Mouse (Mus musculus) megakaryocyte, embryonic 14.5 days (primary cell): ENCODE results near the gene Pi4k2a. TPM values are rescaled to one million over a fixed set of nuclear protein-coding genes. Genes with fewer than 3 reads are reported as not detected.

Source experiments
- H3K27me3 ChIP-seq: replicated peaks from 2 replicates; pipeline ENCODE3; 2012; ENCODE audit warnings: inconsistent platforms
- H3K36me3 ChIP-seq: replicated peaks from 2 replicates; pipeline ENCODE3; 2012; ENCODE audit warnings: low read length, inconsistent platforms, mixed read lengths
- H3K4me1 ChIP-seq: 2 replicates; pipeline ENCODE4 v1.6.1; 2012; ENCODE audit warnings: inconsistent platforms
- H3K4me3 ChIP-seq: replicated peaks from 2 replicates; pipeline ENCODE3; 2012; ENCODE audit warnings: moderate library complexity, mild to moderate bottlenecking, inconsistent platforms
- H3K9me3 ChIP-seq: 2 replicates; pipeline ENCODE4 v1.6.1; 2012; ENCODE audit warnings: inconsistent platforms
- FLI1 ChIP-seq: IDR thresholded peaks from 2 replicates; pipeline ENCODE4 v1.6.1; 2012; ENCODE audit warnings: low read length, inconsistent platforms, mixed read lengths
- GATA1 ChIP-seq: IDR thresholded peaks from 3 replicates; pipeline ENCODE4 v1.6.1; 2012; ENCODE audit warnings: mixed read lengths, low read length, inconsistent platforms, borderline replicate concordance
- polyA plus RNA-seq: library from polyadenylated mRNA; stranded (reverse); fragments of >175 nt; gene quantifications from 2 replicates; pipeline ENCODE4 v1.2.3, GENCODE M21; 2012; ENCODE audit warnings: low replicate concordance; ENCODE audit not compliant: insufficient read depth

Gene Pi4k2a
- polyA plus RNA-seq, 1 experiment, result 14.6 TPM

DNA sequence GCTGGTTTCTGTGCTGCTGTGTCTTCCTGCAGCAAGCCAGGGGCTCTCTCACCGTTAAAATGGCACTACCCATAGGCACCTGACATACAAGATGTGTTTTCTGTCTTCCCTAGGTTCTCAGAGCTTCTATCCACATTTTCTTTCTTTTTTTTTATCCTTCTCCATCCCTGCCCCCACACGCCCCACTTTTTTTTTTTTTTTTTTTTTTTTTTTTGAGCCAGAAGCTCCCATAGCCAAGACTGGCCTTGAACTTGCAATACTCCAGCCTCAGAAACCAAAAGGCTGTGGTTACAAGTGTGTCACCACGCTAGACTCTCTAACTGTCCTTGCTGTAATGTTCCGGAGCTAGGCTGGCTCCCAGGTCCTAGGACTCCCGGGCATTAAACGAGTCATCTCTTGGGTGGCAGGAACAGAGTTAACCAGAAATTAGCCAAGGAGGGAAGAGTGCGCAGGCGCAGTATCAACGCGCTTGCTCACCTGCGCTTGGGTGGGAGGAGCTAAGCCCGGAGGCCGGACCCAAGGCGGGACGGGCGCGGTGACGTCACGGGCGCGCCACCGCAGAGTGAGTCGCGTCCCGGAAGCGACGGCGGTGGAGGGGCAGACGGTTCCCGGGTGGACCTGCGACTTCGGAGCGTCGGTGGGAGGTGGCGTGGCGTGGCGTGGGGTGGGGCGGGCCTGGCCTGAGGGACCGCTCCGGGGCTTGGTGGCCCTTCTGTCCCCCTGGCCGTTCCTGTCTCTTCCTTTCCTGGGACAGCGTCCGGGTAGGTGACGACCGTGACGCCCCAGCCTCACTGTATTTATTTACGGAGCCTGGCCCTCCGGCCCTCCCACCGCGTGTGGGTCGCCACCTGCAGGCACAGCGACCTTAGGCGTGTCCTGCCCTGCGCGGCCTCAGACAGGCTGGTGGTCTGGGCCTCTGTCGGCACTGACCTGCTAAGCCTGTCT is 80.0 kb downstream of the Pi4k2a start:
- H3K4me3 ChIP-seq, result peak overlapping the region; percentile 99
- peaks cover 20% of the 10 kb centered on the region for H3K36me3 ChIP-seq
- H3K4me1 ChIP-seq, result peaks cover 73% of the 10 kb centered on the region
- no peaks in the 10 kb centered on the region for H3K9me3 ChIP-seq
- H3K27me3 ChIP-seq, result peaks cover 12% of the 10 kb centered on the region
- TF ChIP-seq FLI1, result no peak
- no peak for TF ChIP-seq GATA1

Other genes with a start within 250 kb of the Pi4k2a start
- gene Frat2, start 242.3 kb upstream of the Pi4k2a start, polyA plus RNA-seq, result 16.8 and 19.5 TPM in 2 replicates
- gene Rrp12, start 194.3 kb upstream of the Pi4k2a start, polyA plus RNA-seq, result 8.9 and 14.4 TPM in 2 replicates
- gene Pgam1, start 178.5 kb upstream of the Pi4k2a start, polyA plus RNA-seq, result 654 and 1,266 TPM in 2 replicates
- 5.4 and 13.5 TPM in 2 replicates for gene Exosc1, start 157.0 kb upstream of the Pi4k2a start, polyA plus RNA-seq
- gene Zdhhc16, start 157.0 kb upstream of the Pi4k2a start, polyA plus RNA-seq, result 18.8 and 25.3 TPM in 2 replicates
- 6.0 and 14.4 TPM in 2 replicates for gene Mms19, start 109.3 kb upstream of the Pi4k2a start, polyA plus RNA-seq
- 23.1 and 46.7 TPM in 2 replicates for gene Ubtd1, start 108.7 kb upstream of the Pi4k2a start, polyA plus RNA-seq
- gene Ankrd2, start 54.5 kb upstream of the Pi4k2a start, polyA plus RNA-seq, result not detected in 2 replicates
- 0.93 TPM in 1 of 2 replicates, not detected in the other for gene Hoga1, start 44.9 kb upstream of the Pi4k2a start, polyA plus RNA-seq
- gene 4933411K16Rik, start 38.2 kb upstream of the Pi4k2a start, polyA plus RNA-seq, result not detected in 2 replicates
- gene Morn4, start 4.1 kb upstream of the Pi4k2a start, polyA plus RNA-seq, result 2.0 TPM in 1 of 2 replicates, not detected in the other
- 15.5 and 38.7 TPM in 2 replicates for gene Avpi1, start 38.6 kb downstream of the Pi4k2a start, polyA plus RNA-seq
- gene Marveld1, start 56.9 kb downstream of the Pi4k2a start, polyA plus RNA-seq, result 3.6 and 10.8 TPM in 2 replicates
- gene Zfyve27, start 73.5 kb downstream of the Pi4k2a start, polyA plus RNA-seq, result 6.6 and 12.2 TPM in 2 replicates
- gene Sfrp5, start 111.8 kb downstream of the Pi4k2a start, polyA plus RNA-seq, result not detected in 2 replicates
- 0.09 and 0.58 TPM in 2 replicates for gene Golga7b, start 157.1 kb downstream of the Pi4k2a start, polyA plus RNA-seq